Mouse (Mus musculus) brain, embryonic 18.5 days (tissue): Measurements from ENCODE around the gene Zdbf2.

Source experiments
- DNase-seq: peaks from one replicate; pipeline ENCODE4 v3.0.0-alpha.2; 2012; ENCODE audit warnings: low read depth, low spot score

The Zdbf2 gene

DNA sequence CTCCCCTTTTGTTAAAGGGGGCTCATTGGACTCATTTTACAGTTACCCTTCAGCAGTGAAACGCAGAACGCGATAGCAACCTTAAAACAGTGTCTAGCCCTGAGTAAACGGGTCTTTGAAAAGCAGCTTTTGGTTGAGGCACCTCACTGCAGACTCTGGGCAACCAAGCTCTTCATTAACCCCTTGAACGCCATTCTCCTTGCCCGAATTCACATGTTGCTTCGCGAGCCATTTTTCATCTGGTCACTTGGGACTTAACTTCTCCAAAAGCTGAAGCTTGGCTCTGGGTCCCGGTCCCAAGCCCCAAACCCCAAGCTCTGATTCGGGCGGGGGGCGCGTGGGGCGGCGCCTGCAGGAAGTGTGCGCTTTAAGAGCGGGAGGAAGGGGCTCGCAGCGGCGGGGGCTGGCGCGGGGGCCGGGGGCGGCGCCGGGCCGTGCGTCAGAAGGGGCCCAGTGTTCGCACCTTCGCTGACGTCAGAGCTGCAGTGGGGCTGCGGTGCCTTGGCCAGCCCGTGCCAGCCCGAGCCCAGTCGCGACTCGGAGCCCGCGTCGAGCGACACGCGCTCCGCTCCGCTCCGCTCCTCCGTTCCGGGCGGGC is at the start of gene Zdbf2:
Gene Zdbf2 (plus strand): TSS at position 525 of the 598 bp plus-strand sequence.
- no peak for DNase-seq

DNA sequence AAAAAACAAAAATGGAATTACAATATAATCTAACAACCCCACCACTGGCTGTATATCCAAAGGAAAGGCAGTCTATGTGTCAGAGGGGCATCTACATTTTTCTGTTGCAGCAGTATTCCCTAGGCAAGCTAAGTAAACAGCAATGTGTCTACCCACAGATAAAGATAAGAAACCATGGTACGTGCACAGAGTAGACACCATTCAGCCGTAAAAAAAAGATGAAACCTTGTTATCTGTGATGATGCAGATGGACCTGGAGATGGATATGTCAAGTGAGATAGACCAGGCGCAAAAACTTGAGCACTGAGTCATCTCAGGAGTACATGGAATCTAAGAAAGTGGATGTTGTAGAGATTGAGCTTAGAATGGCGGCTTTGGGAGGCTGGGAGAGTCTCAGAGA is 48.1 kb upstream of the Zdbf2 start:
- DNase-seq, result no peak

DNA sequence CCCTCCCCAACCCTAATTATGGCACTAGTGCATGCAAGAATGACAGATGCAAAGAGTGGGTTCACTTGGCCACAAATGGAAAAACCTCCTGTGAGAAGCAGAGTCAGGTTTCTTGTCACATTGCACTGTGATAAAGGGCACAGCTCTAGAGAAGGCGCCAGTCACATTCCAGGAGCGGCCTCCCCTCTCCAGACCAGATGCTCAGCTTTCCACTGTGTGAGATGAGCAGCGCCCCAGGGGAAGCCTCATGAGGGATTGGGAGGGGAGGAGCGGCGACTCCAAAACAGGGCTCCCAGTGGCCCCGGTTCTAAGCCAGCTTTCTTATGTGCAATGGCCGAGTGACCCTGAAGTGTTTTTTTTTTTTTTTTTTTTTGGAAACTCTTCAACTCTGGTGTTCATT is 47.2 kb upstream of the Zdbf2 start:
- no peak for DNase-seq

GRCm38 (mm10) chr1:63227241-63227640 is 45.8 kb upstream of the Zdbf2 start:
- DNase-seq, result no peak

DNA sequence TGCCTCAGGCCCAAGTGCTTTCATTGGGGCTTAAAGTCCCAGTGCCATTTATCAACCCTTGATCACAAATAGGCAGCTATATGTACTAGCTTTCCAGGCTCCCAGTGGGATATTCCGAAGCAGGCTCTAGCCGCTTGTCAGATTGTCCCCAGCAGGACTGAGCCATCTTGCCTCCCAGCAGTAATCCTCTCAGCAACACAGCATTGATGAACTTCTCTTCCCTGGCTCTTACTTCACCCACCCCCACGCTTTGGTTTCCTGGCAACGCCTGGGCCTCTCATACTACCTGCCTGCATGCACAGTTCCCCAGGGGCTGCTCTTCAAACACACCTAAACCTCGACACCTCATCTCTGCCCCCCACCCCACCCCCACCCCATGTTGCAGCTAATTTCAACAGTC is 35.7 kb upstream of the Zdbf2 start:
- DNase-seq, result no peak

- no peak for DNase-seq
Measured at GRCm38 (mm10) chr1:63239305-63239704, 33.8 kb upstream of the Zdbf2 start.

GRCm38 (mm10) chr1:63239751-63240150 is 33.3 kb upstream of the Zdbf2 start:
- DNase-seq, result no peak

DNA sequence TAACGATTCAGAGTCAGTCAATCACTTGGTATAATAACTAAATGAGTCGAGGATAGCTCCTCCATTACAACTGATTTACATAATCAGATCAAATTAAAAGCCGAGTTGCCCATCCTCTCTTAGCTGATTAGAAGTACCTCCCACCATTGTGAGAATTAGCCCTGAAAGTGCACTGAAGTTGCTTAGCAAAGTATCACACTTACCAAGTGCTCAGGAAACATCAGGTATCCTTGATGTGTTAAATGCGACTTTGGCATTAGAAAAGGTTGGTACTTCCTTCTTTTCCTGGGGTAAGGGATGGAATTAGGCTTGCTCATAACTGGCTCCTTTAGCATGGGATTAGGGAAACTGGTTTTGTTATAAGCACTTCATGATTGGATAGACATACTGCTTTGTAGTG is 29.2 kb upstream of the Zdbf2 start:
- no peak for DNase-seq

DNA sequence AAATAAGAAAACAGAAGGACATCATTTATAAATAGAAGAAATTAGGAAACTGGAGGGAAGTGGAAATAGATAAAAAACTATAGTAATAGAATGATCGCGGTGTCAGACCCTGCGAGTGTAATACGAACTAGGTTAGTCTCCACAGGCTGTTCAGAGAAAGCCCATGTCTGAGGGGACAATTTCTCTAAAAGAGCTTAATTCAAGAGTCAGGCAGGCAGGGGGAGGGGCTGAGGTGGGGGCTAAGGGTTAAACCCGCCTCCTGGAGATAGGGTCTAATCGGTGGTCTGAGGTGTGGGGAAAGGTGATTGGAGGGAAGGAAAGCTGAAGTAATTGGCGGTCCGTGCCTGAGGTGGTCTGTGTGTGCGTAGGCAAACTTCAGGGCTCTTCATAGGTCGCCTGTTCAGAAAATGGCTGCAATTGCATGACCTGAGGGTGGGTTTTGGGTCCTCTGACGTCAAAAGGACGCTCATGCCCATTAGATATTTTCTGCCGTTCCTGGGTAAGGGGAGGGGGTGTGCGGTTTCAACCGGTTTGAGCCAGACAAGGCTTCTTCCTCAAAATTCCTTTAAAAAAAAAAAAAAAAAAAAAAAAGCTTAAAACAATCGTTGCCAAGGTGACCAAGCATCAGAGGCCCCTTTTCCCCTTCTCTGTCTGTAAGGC is 26.1 kb upstream of the Zdbf2 start:
- DNase-seq, result no peak

GRCm38 (mm10) chr1:63247831-63248359 is 25.2 kb upstream of the Zdbf2 start:
- no peak for DNase-seq

- DNase-seq, result no peak
Measured at GRCm38 (mm10) chr1:63248360-63248851, 24.7 kb upstream of the Zdbf2 start.

DNA sequence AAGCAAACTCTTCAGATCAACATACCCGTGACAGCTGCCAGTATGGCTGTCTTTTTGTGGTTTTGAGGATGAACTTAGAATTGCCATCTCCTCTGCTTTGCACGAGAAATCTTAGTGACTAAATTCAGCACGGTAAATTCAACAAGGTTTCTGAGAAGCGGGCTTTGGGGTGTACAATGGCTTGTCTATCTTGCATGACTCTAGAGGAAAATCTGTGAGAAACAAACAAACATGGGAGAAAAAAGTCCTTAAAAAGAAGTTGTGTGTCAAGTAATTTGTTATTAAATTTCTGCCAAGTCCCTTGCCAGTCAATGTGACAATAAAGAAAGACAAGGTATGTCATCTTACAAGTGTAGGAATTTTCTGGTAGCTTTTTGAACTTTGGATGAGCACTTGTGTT is 23.8 kb upstream of the Zdbf2 start:
- DNase-seq, result no peak

DNA sequence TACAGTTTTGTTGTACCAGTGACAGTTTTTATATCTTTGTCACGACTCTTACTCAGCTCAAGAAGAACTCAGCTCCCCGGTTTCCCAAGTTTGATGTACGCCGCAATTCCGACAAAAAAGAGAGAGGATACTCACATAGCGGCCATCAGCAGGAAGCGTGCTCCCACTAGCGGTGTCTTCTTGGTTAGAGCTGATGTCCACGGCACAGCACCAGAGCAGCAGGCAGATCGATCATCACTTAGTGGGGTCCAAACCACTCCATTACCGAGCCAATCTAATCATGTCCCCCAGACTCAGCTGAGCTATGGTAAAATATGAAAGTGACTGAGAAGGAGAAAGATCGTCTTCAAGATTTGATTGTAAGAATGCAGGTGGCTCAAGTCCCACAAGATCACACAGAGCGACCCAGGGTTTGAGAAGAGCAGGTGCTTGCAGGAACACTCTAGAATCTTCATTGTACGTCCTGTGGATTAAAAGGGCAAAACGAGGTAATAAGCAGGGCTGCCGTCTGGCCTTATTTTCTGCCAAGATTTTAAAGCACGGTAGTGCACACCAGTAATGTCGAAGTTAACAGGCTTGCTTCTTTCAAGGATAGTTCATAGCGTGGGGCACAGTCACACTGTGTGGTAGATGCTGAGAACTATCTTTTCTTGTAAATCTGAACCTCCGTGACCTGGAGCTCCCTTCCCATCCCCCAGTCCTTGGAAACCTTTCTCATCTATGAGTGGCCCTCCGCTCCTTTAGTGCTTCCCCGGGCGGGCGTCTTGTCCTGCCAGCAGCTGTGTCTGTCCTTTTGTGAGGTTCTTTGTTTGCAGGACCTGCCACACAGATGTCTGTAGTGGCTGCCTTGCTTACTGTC is 20.5 kb upstream of the Zdbf2 start:
- DNase-seq, result no peak

GRCm38 (mm10) chr1:63253291-63253690 is 19.8 kb upstream of the Zdbf2 start:
- DNase-seq, result no peak

DNA sequence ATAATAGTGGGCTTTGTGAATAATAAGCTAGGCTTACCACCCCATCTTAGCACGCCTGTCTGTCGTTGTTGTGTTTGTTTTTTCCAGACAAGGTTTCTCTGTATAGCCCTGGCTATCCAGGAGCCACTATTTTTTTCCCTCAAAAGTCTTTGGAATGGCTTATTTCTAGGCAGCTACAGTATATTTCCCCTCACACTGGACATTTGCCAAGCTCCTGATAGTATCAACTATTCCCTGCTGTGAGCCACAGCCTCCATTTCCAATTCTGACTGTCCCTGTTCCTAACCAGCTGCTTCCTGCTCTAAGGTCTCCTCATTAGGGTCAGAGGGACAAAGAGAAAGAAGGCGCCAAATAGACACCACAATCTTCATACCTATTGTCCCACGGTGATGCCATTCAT is 18.0 kb upstream of the Zdbf2 start:
- DNase-seq, result no peak

- DNase-seq, result no peak
Measured at GRCm38 (mm10) chr1:63256083-63256482, 17.0 kb upstream of the Zdbf2 start.

- DNase-seq, result no peak
Measured at GRCm38 (mm10) chr1:63258501-63258900, 14.6 kb upstream of the Zdbf2 start.

GRCm38 (mm10) chr1:63259271-63259830 is 13.7 kb upstream of the Zdbf2 start:
- no peak for DNase-seq

DNA sequence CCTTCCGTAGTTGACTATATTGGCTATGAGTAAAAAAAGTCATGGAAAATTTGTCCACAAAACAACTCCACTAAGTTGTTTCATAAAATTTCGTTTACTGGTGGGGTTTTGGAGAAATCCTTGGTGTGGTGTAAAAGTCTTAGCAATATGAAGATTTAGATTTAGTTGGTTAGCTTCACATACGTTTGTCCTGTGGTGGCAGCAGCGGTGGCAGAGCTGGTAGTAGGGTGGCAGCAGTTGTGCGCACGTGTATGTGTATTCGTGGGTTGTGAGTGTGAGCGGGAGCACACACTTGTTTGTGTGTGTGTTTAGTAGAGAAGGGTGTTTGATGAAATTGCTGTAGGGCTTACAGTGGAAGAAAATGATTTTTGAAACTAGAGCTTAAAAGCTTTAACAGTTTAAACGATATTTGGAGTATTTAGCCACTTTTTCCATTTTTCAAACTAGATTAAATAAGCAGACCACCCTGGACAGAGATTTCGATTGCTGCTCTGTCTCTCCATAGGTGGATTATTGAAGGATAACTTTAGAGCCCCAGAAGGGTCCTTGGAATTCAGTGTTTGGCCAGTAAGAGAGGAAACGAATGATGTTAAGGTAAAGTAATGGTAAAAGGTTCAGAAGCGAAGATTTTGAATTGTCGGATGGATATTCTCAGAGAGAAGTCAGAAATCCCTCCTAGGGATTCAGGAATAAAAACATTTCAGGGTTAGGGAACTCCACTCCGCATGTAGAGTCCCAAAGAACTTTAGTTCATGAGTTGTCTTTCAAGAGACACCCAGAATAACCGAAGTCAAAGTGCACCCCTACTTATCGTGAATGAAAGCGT is 12.9 kb upstream of the Zdbf2 start:
- no peak for DNase-seq

GRCm38 (mm10) chr1:63260742-63261033 is 12.4 kb upstream of the Zdbf2 start:
- no peak for DNase-seq

DNA sequence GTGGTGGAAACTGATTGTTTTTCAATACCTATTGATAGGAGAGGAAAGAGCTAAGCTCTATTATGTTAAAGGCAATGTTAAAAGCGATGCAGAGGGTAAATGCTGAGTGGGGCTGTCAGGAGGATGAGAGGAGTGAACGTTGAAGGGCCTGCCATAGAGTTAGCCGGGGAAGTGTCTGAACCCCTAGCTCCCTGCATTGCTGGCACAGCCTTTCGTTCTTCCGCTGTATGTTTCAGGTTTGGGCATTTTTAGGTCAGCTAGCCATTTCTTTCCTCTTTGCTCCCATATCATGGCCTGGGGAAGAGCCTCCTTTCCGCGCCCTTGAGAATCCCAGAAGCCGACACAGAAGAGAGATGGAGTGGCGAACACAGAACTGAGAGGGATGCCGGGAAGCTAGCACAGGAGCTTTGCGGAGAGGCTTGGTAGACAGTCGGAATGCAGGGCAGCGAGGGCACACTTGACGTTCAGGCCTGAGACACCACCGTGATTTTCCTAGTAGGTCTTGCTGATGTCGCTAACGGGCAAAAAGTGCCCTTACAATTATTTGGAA is 11.9 kb upstream of the Zdbf2 start:
- DNase-seq, result no peak
